Mouse (Mus musculus) myocyte (in vitro differentiated cells): ENCODE results near the gene Banp. TPM values are rescaled to one million over a fixed set of nuclear protein-coding genes. Genes with fewer than 3 reads are reported as not detected.

Experiments used
- H3K27me3 ChIP-seq: one replicate; pipeline ENCODE4 v1.6.1; 2011; ENCODE audit not compliant: control insufficient read depth, insufficient read depth, insufficient read length
- H3K36me3 ChIP-seq: one replicate; pipeline ENCODE4 v1.6.1; 2011; ENCODE audit not compliant: control insufficient read depth, insufficient read depth
- H3K4me2 ChIP-seq: one replicate; pipeline ENCODE4 v1.6.1; 2011; ENCODE audit warnings: low read depth, control low read depth
- H3K4me3 ChIP-seq: one replicate; pipeline ENCODE4 v1.5.1; 2011; ENCODE audit warnings: mild to moderate bottlenecking, control low read depth, moderate library complexity
- H3K79me2 ChIP-seq: one replicate; pipeline ENCODE4 v1.6.1; 2011; ENCODE audit not compliant: control insufficient read depth, insufficient read depth
- H3ac ChIP-seq: one replicate; pipeline ENCODE4 v1.6.1; 2011; ENCODE audit not compliant: control insufficient read depth, insufficient read length
- CEBPB ChIP-seq: IDR thresholded peaks from 2 replicates; pipeline ENCODE4 v1.6.1; 2011; ENCODE audit warnings: mild to moderate bottlenecking, moderate library complexity; ENCODE audit not compliant: poor library complexity, insufficient read depth, severe bottlenecking
- E2F4 ChIP-seq: IDR thresholded peaks from one replicate; pipeline ENCODE4 v1.6.1; 2011; ENCODE audit warnings: mild to moderate bottlenecking, control low read depth, moderate library complexity; ENCODE audit not compliant: insufficient read depth
- MAX ChIP-seq: IDR thresholded peaks from one replicate; pipeline ENCODE4 v1.6.1; 2011; ENCODE audit warnings: low read depth, mild to moderate bottlenecking, control low read depth
- MYOD1 ChIP-seq, 3 experiments: IDR thresholded peaks; one replicate each; pipeline ENCODE4 v1.6.1; 2011; ENCODE audit warnings: control low read depth in 2 of 3, low read depth in 2 of 3, mild to moderate bottlenecking in 2 of 3, moderate library complexity in 1 of 3; ENCODE audit not compliant: insufficient read length in 2 of 3, control insufficient read depth in 1 of 3
- MYOG ChIP-seq, 3 experiments: IDR thresholded peaks; one replicate each; pipeline ENCODE4 v1.6.1; 2011; ENCODE audit warnings: control low read depth in 2 of 3, low read depth in 2 of 3, mild to moderate bottlenecking in 2 of 3; ENCODE audit not compliant: insufficient read length in 2 of 3, control insufficient read depth in 1 of 3, insufficient read depth in 1 of 3
- POLR2A ChIP-seq: IDR thresholded peaks from one replicate; pipeline ENCODE4 v1.6.1; 2011; ENCODE audit warnings: low read depth, mild to moderate bottlenecking, control low read depth, moderate library complexity; ENCODE audit not compliant: insufficient read length
- POLR2AphosphoS2 ChIP-seq: IDR thresholded peaks from one replicate; pipeline ENCODE4 v1.6.1; 2011; ENCODE audit warnings: low read depth, control low read depth; ENCODE audit not compliant: insufficient read length
- REST ChIP-seq: IDR thresholded peaks from one replicate; pipeline ENCODE4 v1.6.1; 2011; ENCODE audit warnings: mild to moderate bottlenecking, control low read depth, moderate library complexity; ENCODE audit not compliant: insufficient read depth, insufficient read length
- SRF ChIP-seq: IDR thresholded peaks from one replicate; pipeline ENCODE4 v1.6.1; 2011; ENCODE audit warnings: low read depth; ENCODE audit not compliant: control insufficient read depth, insufficient read length
- TCF12 ChIP-seq: IDR thresholded peaks from one replicate; pipeline ENCODE4 v1.6.1; 2011; ENCODE audit warnings: mild to moderate bottlenecking, control low read depth; ENCODE audit not compliant: poor library complexity, insufficient read depth, severe bottlenecking
- TCF3 ChIP-seq: IDR thresholded peaks from one replicate; pipeline ENCODE4 v1.6.1; 2011; ENCODE audit warnings: low read depth, control low read depth; ENCODE audit not compliant: insufficient read length
- USF1 ChIP-seq: IDR thresholded peaks from one replicate; pipeline ENCODE4 v1.6.1; 2011; ENCODE audit warnings: low read depth, mild to moderate bottlenecking, control low read depth, moderate library complexity
- polyA plus RNA-seq: library from polyadenylated mRNA; unstranded; fragments of >200 nt; fragmentation: generic; extraction: Trizol; gene quantifications from one replicate; pipeline ENCODE4 v1.2.1, GENCODE M21; 2012; ENCODE audit warnings: missing spikeins

Banp gene
- polyA plus RNA-seq, 1 experiment, result 30.3 TPM

DNA sequence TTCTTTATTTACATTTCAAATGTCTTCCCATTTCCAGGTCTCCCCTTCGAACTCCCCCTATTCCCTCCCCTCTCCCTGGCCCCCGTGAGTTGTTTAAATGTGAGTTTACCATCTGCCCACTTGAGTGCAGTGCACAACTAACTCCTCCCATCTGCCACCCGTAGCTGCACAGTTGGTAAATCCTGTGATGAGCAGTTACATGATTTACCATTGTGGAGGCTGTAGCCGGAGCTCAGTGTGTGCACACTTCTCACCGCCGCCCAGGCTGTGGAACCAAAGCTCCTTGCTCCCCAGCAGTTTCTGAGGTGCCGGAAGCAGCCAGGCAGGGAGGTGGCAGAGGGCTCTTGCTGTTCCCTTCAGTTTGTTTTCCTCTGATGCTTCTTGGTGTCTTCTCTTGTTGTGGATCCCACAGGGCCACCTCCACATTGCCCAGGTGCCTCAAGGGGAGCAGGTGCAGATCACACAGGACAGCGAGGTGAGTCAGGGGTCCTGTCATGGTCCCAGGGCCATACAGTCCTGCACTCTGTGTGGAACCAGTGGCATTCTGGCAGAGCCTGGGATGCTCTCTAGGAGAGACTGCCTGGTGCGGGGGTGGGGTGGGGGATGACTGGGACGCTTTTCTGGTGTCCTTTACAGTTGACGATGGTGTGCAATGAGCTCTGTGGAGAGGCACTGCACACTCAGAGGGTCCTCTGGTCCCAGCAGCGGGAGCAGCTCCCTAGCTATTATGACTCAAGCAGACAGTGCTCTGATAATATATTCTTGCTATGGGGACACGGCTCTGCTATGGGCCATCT, 57.3 kb downstream of the Banp start:
- no peak for TF ChIP-seq E2F4
- TF ChIP-seq SRF, result no peak
- no peak for TF ChIP-seq CEBPB
- TF ChIP-seq POLR2AphosphoS2, result no peak
- TF ChIP-seq POLR2A, result no peak
- TF ChIP-seq REST, result no peak
- TF ChIP-seq MYOD1 (IDR thresholded peaks at IDR 0.05; ENCODE audit: control insufficient read depth in 1 of 3, insufficient read length in 2 of 3, low read depth in 2 of 3), result no peak
- TF ChIP-seq TCF3, result no peak
- no peak for TF ChIP-seq TCF12
- TF ChIP-seq MYOG (IDR thresholded peaks at IDR 0.05; ENCODE audit: control insufficient read depth in 1 of 3, insufficient read depth in 1 of 3, insufficient read length in 2 of 3, low read depth in 2 of 3), result no peak
- TF ChIP-seq MAX, result no peak
- no peak for TF ChIP-seq USF1
- Histone ChIP-seq H3K4me3 (no peak overlapping the region), H3K4me2 (no peak overlapping the region), H3K27me3 (no peaks in the 10 kb centered on the region), H3K79me2 (no peaks in the 10 kb centered on the region), H3K36me3 (peaks cover 10% of the 10 kb centered on the region), H3ac (no peak overlapping the region)

DNA sequence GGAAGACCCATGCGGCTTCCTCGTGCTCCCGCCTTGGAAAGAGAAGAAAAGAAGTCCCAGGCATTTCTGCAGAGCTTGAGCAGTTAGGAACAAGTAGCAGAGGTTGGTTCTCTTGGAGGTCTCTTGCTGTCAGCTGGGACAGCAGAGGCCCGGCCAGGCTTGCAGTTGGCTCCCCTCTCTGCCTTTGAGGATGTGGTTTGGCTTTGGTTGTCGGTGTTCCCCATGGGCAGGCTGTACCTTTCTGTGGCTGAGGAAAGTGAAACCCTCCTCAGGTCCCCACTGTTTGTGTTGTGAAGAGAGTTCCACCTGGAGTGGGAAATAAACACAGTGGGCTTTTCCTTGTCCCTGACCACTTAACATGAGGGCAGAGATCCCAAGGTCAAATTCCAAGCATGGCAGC, 58.8 kb downstream of the Banp start:
- no peak overlapping the region for H3K4me3 ChIP-seq
- TF ChIP-seq TCF3 (no peak), POLR2A (no peak)
- H3K79me2 ChIP-seq, result no peaks in the 10 kb centered on the region
- H3K36me3 ChIP-seq, result peaks cover 4% of the 10 kb centered on the region
- H3K4me2 ChIP-seq, result no peak overlapping the region
- no peak overlapping the region for H3ac ChIP-seq
- no peaks in the 10 kb centered on the region for H3K27me3 ChIP-seq

DNA sequence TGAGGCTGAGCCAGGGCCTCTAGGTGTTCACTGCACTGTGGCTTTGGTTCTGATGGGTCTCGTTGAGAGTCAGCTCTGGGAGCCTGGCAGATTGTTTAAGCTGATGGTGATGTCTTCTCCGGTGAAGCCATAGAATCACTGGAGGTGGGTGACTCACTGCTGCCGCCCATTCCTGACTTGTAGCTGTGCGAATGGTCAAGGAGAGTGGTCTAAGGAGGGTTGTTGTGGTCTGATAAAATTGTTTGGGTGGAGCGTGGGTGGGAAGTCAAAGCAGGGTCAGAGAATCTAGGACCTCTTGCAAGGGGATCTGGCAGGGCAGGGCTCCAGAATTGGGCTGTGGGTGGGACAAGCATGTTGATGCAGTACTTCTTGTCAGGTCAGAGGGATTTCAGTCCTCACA, 61.1 kb downstream of the Banp start:
- no peak for TF ChIP-seq E2F4
- no peak for TF ChIP-seq TCF12
- no peak for TF ChIP-seq REST
- no peak for TF ChIP-seq MAX
- TF ChIP-seq MYOD1 (IDR thresholded peaks at IDR 0.05; ENCODE audit: control insufficient read depth in 1 of 3, insufficient read length in 2 of 3, low read depth in 2 of 3), result no peak
- no peak for TF ChIP-seq CEBPB
- no peak for TF ChIP-seq POLR2AphosphoS2
- TF ChIP-seq SRF, result no peak
- no peak for TF ChIP-seq USF1
- TF ChIP-seq MYOG (IDR thresholded peaks at IDR 0.05; ENCODE audit: control insufficient read depth in 1 of 3, insufficient read depth in 1 of 3, insufficient read length in 2 of 3, low read depth in 2 of 3), result no peak
- TF ChIP-seq POLR2A, result no peak
- no peak for TF ChIP-seq TCF3
- Histone ChIP-seq H3ac (no peak overlapping the region), H3K79me2 (no peaks in the 10 kb centered on the region), H3K4me2 (peak overlapping the region; percentile 57), H3K4me3 (no peak overlapping the region), H3K27me3 (no peaks in the 10 kb centered on the region), H3K36me3 (peaks cover 4% of the 10 kb centered on the region)

DNA sequence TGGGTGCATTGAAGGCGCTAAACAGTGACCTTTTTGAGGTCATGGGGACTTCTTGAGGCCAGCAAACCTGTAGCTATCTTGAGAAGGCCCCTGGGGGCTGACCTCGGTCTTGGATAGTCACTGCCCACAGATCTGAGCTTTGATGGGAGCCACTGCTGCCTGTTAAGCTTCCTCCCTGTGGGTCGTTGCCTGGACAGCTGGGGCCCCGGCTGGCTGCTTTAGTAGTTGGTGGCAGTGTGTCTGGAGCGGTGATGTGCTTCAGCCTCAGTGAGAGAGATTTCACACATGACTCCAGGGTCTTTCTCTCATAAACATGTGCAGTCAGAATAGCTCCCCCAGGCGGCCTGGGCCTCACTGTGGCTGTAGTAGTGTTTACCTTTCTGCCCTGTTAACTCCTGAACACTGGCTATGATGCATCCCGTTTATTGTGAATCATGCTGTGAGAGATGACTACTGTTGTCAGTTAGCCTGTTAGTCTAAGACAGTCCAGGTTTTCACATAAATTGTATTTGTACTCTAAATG, 61.6 kb downstream of the Banp start:
- Histone ChIP-seq H3K79me2 (no peaks in the 10 kb centered on the region), H3K36me3 (peaks cover 8% of the 10 kb centered on the region), H3K4me2 (peak overlapping the region; percentile 57), H3ac (no peak overlapping the region), H3K27me3 (no peaks in the 10 kb centered on the region), H3K4me3 (no peak overlapping the region)
- TF ChIP-seq MYOG (IDR thresholded peaks at IDR 0.05; ENCODE audit: control insufficient read depth in 1 of 3, insufficient read depth in 1 of 3, insufficient read length in 2 of 3, low read depth in 2 of 3) (peak in 2 of 3 experiments; percentile 50 to 74), E2F4 (no peak), MYOD1 (IDR thresholded peaks at IDR 0.05; ENCODE audit: control insufficient read depth in 1 of 3, insufficient read length in 2 of 3, low read depth in 2 of 3) (peak in 1 of 3 experiments; percentile 51), USF1 (no peak), POLR2A (no peak)

DNA sequence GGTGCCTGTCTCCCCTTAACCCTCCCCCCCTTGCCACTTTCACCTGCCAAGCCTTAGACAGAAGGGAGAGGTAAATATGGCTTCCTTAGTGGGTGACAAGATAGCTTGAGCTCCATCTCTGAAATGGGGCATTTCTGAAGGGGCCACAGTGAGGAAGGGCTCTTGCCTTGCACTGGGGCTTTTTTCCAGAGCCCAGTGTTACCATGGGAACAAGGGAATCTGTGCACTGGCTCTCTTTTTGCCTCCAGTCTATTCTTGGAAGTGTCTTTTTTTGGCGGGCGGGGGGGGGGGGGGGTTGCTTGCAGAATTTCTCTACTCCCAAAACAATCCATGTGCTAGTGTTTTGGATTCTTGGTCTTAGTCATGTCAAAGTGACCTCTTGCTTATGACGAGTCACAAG, 65.1 kb downstream of the Banp start:
- Histone ChIP-seq H3K79me2 (no peaks in the 10 kb centered on the region), H3ac (no peak overlapping the region), H3K36me3 (peaks cover 4% of the 10 kb centered on the region), H3K4me3 (no peak overlapping the region), H3K27me3 (no peaks in the 10 kb centered on the region), H3K4me2 (no peak overlapping the region)
- no peak for TF ChIP-seq POLR2A
